Mouse (Mus musculus) right cerebral cortex, postnatal 36 days (tissue): ENCODE data around the gene Pklr.

Source experiments
- DNase-seq, 2 experiments: peaks; one replicate each; pipeline ENCODE4 v3.0.0; 2022; ENCODE audit warnings: low spot score in 2 of 2, mixed read lengths in 1 of 2

Pklr gene

GRCm38 (mm10) chr3:89135958-89136357 lies at the start of gene Pklr:
Gene Pklr, plus strand, starts transcription at chr3:89136142.
- no peak for DNase-seq

- DNase-seq: peak; percentile 56 to 59
Observed at GRCm38 (mm10) chr3:89087338-89088110, 48.4 kb upstream of the Pklr start.

GRCm38 (mm10) chr3:89088974-89089373 lies 47.0 kb upstream of the Pklr start:
- no peak for DNase-seq

DNA sequence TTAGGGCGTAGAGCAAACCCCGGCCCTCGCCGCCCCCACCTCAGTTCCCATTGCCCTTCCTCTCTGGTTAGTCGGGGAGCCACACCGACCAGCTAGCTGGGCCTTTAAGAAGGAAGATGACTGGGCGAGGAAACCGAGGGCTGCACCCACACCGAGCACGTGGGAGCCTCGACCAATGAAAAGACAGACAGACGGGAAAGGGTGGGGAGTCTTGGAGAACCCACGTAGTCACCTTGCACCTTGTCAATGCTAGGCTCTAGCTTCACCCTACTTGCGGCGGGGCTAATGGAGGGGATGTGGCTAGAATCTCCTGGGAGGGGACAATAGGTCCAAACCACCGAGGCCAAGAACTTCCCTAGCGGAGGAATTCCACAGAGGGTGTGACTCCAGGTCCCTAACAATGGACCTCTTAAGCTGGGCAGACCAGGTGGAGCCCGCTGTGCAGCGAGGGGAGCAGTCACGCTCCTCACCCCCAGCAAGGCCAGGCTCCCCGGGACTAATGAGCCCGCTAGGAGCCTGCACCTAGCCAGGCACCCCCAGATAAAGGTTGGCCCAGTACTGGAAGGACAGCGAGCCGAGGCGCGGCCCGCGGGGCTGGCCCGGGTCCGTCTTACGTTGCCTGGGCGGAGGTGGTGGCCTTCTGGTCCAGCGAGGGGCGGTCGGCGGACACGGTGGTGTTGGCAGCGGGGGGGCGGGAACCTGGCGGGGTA lies 45.9 kb upstream of the Pklr start:
- DNase-seq: peak; percentile 85 to 91

DNA sequence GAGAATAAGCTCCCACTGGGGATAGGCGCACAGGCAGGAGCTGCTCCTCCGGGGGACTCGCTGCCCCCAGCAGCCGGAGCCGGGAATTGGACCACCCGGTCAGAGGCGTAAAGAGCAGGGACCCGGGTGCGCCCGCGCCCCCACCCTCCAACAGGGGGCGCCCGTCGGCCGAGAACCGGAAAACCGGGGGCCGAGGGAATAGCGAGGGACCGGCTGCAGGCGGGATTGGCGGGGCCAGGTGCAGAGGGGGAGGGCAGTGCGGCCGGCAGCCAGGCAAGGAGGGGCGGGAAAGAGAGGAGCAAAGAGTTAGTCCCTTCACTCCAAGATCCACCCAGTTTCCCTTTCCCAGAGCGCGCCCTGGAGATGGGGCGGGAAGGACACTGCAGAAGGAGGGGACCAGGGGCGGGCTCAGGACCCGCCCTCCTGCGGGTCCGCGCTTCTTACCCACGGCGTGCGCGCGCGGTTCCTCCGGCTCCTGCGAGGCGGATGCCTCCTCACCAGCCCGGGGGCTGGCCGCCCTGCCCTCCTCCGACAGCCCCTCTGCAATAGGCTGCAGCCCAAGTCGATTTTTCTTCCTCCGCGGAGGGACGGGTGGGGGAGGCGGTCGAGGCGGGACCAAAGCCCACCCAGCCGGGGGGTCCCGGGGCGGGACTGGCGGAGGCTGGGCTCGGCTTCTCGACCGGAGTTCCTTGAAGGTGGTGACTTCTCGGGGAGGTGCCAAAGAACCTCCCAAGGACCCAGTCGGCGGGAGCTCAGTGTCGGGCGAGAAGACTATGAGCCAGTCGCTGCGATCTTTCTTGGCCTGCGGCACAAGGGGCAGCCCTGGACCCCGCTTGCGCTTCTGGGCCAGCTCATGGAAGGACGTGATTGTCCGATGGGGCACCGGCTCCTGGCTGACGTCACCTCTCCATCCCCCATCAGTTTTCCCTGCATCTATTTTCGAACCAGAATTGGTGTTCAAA lies 45.0 kb upstream of the Pklr start:
- peak; percentile 69 to 71 for DNase-seq

- DNase-seq: no peak
Observed at GRCm38 (mm10) chr3:89091811-89092508, 44.0 kb upstream of the Pklr start.

DNA sequence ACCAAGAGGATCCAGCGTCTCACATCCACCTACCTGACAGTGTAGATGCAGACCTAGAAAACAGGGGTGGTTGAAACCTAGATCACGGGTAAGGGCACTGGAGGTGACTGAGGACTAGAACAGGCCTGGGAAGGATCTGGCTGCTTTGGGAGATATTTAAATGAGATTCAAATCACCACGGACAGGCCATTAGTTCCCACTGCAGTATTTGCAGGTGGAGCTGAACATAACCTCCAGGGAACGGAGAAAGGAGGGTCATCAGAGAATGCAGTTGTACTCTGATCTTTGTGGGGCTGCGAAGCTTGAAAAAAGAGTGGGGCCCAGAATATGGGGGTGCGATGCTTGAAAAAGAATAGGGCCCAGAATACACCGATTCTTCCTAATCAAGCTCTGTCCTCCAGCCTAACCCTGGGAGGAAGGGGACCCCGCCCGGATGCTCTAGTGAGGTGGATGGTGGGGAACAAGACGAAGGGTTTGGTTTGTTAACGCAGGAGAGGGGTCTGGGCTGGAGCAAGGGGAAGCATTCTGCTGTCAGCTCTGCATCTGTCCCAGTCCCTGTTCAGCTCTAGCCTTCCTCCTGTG lies 43.3 kb upstream of the Pklr start:
- DNase-seq: no peak

DNA sequence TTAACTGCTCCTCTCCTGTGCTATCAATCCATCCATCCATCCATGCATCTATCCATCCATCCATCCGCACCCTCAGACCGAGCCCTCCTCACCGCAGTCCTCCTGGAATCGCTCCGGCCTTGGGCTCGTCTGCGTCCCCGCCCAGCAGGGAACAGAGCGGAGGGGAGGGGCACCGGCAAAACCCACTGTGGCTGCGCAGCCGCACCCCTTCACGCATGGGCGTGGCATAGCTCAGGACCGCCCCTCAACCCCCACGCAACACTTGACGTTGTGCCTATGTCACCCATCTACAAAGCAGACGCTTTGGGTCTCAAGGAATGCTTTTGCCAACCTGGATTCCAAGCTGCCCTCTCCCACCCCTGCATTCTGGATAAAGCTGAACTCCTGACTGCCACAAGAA lies 42.8 kb upstream of the Pklr start, which contains the start of gene Rusc1:
TSS of gene Rusc1 (minus strand) at position 137 of the 400 bp plus-strand sequence.
- DNase-seq: peak; percentile 91 to 95

- DNase-seq: no peak
Observed at GRCm38 (mm10) chr3:89094021-89094420, 41.9 kb upstream of the Pklr start.

- no peak for DNase-seq
Observed at GRCm38 (mm10) chr3:89100811-89101210, 35.1 kb upstream of the Pklr start, which contains the start of gene Gm43738. Gene Gm43738, minus strand, starts transcription at chr3:89101099.

GRCm38 (mm10) chr3:89101459-89101811 lies 34.5 kb upstream of the Pklr start:
- no peak for DNase-seq

DNA sequence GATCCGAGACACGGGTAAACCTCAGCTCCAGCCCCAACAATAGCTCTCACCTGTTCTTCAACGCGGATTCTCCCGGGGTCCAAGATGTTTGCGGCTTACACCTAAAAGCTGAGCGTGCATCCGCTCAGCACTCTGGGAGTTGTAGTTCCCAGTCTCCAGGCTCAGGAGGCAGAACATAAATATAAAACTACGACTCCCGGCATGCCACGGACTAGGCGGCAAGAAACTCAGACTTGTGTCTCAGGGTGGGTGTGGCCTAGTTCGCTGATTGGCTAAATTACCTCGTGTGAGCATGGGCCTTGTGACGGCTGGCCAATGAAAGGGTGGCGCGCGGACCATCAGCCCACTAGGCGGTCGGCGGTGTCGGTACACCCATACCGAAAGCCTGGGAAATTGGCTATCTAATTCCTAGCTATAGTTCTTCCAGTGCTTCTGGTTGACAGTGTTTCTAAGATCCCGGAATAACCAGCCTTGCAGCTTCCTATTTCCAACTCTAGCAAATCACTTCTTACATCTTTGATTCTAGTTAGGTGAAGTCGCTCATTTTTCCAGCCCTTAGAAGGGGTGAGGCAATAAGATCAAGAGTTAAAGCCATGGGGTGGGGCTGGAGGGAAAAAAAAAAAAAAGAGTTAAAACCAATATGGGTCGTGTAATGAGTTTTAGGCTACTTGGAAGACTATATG lies 34.0 kb upstream of the Pklr start, which contains the start of gene Fdps:
TSS of gene Fdps (minus strand) at position 148 of the 683 bp plus-strand sequence.
- peak; percentile 98 to 99 for DNase-seq

- no peak for DNase-seq
Observed at GRCm38 (mm10) chr3:89102495-89103290, 33.2 kb upstream of the Pklr start.

- DNase-seq: no peak
Observed at GRCm38 (mm10) chr3:89103291-89103595, 32.7 kb upstream of the Pklr start.

- DNase-seq: no peak
Observed at GRCm38 (mm10) chr3:89106881-89107280, 29.1 kb upstream of the Pklr start.

- no peak for DNase-seq
Observed at GRCm38 (mm10) chr3:89107545-89107944, 28.4 kb upstream of the Pklr start.

GRCm38 (mm10) chr3:89108146-89108545 lies 27.8 kb upstream of the Pklr start:
- DNase-seq: no peak

DNA sequence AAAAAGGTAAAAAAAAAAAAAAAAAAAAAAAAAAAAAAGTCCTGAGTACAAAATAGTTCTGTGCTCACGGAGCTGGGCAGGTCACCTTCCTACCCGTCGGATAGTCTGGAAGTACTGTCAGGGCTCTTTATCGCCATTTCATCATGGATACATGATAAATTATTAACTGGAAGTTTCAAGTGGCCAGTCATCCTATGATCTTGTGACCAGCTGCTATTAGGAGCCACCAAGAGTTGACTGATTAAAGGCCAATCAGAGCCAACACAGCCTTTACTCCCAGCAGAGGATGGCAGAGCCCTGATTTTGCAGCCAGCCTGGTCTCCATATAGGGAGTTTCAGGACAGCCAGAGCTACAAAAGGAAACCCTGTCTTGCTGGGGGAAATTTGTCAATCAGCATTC lies 22.9 kb upstream of the Pklr start:
- DNase-seq: no peak

DNA sequence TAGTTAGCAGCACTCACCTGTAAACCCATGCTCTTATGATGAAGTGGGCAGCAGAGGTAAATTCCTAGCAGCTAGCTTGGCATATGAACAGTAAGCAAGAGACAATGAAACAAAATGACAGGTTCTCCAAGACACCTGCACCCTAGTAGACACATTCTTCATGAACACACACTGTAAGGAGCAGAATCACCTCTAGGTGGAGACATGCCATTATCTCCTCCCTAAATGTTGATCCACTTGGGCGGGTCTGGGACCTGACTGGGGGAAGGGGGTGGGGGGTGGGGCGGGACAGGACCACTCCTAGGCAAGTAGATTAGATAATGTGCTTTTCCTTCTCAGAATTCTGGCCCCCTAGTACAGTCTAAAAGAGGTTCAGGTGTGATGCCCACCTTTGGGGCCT lies 20.4 kb upstream of the Pklr start:
- no peak for DNase-seq

DNA sequence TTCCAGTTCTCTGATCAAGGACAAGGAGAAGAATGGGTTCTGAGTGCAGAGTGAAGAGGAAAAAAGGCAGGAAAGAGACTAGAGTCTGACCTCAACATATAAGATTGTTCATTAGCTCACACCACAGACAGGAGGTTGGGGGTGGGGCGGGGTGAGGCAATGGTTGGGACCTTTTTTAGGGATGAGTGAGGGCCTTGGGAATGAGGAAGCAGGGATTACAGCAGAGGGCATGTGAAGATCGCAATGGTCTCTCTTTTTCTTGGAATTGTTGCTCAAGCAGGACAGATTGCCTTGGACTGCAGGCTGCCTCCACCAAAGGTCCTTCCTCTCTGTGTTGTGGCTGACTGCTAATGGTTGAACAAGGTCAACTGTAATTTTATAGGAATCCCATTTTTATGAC lies 12.6 kb upstream of the Pklr start:
- DNase-seq: no peak
